Mouse (Mus musculus) CH12F3 (cell line): Measurements from ENCODE around the gene Ltv1.
"Not testable (repeated sequence)": the region's sequence is repeated elsewhere in the genome, so short reads cannot be mapped to it uniquely, and the experiment has no call there.

ENCODE experiments used
- in situ Hi-C: fragments of 300-500 bp; cut with MboI; formaldehyde crosslinking; loops from 2 replicates; pipeline ENCODE4 v1.14.3; 2020; ENCODE audit warnings: low sequenced_read_pairs

Gene Ltv1

DNA sequence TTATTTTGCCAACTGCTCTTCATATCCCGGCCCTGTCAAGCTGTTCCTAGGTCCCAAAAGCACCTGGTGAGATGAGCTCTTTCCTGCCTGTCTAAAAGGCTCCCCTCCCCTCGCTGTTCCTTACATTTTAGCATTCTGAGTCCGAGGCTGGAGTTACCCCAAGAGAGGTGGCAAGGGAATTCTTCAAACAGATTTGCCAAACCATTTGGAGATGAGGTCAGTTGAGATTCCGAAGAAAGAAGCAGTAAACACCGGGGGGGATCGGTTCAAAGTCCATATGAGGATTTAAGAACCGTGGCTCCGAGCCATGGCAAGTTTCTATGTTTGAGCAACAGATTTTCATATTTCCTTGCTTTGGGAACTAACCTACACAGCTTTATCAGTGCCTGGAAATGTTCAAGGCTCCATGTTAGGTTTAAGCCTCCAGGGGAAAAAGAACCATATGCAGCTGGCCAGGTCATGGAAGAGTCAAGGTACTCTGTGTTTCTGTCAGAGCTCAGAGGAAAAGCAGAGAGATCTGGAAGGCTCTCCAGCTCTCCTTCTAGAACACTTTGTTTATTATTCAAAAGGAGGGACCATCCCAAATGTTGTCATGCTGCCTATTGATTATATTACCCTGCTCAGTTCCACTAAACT lies 4.0 kb upstream of the Ltv1 start:
- in situ Hi-C loops: no loop called here

DNA sequence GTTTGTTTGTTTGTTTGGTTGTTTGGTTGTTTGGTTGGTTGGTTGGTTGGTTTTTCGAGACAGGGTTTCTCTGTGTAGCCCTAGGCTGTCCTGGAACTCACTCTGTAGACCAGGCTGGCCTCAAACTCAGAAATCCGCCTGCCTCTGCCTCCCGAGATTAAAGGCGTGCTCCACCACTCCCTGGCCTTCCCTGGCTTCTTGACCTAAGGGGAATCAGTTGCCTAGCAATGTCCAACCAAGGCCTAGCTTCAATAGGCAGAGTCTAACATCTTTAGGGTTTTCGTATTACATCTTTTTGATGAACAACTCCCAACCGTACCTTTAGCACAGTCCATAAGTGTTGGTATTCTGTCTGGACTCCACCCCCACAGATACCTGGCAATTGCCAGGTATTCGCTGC lies 528 bp upstream of the Ltv1 start:
- in situ Hi-C loops: not testable (repeated sequence)

DNA sequence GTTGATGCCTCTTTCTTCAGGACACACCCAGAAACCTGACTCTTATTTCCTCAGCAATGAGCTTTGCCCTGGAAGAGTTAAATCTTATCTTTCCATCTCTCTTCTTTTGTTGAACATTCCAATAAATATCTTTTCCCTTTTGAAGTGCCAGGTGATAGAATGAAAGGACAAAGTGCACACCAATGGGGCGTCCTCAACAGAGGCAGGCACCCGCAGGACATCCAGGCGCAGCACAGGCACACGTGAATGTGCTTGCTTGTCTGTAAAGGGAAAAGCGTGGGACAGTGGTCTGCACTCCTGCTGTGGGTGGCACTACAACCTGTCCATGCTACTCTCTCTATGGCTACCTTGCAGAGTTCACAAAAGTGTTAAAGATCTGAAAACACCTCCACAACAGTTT lies 3.1 kb downstream of the Ltv1 start:
- in situ Hi-C loops: no loop called here

GRCm38 (mm10) chr10:13186754-13187153 lies 6.2 kb downstream of the Ltv1 start:
- in situ Hi-C loops: no loop called here

DNA sequence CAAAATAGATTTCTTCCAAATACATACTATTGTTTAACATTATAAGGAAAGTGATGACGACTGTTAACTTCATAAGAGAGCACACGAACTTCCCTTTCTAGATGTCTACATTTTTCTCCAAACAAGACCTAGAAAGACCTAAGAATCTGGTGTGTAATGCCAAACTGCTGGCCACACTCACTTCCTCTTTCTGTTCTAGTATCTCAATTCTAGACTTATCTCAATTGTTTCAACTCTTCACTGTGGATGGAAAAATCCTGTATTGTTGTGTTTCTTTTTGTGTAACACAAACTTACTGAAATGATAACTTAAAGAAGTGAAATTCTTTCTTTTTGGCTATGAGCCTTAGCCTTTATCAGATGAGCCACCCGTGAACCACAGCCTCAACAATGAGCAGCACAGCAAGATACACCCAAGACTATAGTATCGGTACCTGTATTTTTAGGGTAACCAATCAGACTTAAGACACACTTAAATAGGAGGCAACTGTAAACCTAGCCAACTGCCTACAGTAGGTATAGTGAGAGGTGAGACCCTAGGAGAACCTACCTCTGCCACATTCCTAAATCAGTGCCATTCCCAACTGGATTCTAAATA lies 8.7 kb downstream of the Ltv1 start:
- in situ Hi-C loops: no loop called here

DNA sequence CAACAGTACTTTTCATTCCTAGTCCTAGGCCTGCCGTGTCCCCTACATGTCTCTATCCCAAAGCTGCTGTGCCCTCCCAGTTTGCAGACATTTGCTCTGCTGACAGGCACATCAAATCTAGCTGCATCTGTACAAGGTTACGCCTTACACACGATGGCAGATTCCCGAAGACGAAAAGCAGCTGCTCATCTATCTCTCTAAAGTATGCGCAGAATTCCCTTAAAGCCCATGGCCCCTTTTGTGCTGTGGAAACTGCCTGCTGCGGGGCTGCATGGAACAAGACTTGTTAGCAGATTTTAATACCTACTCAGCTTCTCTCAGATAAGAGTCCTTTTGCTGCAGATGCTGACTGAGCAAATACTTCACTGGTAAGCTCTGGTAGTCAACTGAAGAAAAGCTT lies 12.8 kb downstream of the Ltv1 start:
- in situ Hi-C loops: no loop called here

DNA sequence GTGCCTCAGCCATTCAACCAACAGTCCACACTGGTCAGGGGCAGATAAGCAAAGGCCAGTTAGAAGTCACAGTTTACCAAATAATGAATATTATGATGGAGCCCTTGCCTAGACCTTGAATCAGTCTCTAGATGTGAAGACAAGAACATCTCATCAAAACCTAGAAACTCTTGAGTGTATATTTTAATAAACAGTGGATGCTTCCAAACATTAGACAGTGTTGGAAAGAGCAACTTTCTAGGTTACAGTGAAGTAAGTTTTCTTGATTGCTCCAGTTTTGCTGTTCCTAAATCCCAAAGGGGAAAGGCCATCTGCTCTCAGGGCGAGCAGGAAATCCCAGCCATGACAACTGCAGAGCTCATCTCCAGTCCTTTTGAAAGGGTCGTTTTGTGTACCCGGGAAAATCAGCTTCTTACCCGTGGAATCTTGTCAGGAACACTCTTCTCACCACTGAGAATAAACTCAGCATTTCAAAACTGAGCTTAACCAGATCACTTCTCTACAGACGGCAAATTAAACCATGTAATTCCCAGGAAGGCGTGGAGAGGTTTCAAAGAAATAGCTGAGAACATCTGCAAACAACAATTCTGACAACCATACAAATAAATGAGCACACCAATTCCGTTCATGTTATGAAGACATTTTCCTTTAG lies 14.9 kb downstream of the Ltv1 start, which contains the start of gene Zc2hc1b:
Zc2hc1b (minus strand) TSS at position 51 of the 652 bp plus-strand sequence.
- in situ Hi-C loops: no loop called here

- in situ Hi-C loops: no loop called here
Observed at GRCm38 (mm10) chr10:13175866-13176265, 17.1 kb downstream of the Ltv1 start.

DNA sequence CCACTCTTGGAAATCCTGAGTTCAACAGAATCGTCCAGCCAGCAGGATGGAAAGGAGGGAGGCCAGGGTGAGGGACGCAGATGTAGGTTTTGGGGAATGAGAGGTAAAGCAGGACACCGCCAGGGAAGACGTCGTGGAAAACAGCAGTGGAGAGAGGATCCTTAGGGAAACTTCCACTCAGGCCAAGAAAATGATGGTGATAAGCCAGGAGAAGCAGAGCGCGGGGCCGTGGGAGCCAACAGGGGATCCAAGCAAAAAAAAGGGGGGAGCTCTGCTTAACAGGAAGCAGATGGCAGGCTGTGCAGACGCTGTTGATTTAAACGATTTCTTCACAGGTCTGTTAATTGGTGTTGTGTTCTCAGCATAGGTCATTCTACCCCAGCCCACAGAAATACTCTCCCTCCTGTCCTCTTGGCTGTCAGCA lies 20.2 kb downstream of the Ltv1 start:
- in situ Hi-C loops: no loop called here

DNA sequence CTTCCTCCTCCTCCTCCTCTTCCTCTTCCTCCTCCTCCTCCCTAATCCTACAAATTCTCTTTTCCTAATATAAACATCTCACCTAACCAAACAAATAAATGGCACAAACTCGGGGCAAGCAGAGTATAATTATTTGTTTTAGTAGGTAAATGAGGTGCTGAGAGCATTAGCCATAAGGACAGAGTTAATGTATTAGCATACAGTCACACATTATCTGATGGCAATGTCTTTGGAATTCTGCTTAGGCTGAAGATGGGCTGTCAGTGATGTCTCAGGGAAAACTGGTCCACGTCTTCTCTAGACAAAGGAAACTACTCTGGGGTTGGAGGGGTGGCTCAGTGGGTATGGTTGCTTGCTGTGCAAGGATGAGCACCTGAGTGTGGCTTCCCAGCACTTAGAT lies 21.5 kb downstream of the Ltv1 start:
- in situ Hi-C loops: no loop called here

GRCm38 (mm10) chr10:13170739-13171448 lies 22.1 kb downstream of the Ltv1 start:
- in situ Hi-C loops: no loop called here

DNA sequence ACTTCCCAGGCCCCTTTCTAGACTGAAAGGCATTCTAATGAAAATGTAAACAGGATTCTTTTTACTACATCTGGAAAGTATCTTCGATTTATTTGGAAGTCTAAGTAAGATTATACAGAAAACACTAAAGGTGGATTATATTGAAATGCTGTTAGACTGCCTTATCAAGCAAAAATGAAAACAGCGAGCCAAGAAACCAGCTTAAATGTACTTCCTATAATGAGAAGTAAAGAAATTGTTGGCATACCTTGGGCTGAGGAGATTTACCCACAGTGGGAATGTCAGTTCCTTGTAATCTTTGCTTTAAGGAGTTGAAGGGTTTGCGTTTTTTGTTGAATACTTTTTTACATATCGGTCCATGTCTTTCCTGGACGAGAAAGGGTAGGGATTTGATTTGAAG lies 24.5 kb downstream of the Ltv1 start:
- in situ Hi-C loops: no loop called here

DNA sequence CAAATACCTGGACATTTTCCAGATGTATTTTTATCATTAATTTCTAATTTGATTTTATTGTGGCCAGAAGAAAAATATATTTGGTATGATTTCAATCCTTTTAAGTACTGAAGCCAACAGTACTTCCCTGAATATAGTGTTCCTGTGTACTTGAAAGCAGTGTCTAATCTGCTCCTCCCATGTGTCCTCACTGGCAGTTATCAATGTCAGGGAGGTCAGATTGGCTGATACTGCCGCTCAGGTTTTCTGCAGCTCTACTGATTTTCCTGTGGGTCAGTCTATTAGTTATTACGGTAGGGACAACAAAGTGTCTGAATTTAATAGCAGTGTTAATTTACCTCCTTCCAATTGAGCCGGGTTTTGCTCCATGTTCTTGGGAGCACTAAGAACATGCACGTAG lies 30.9 kb downstream of the Ltv1 start:
- in situ Hi-C loops: no loop called here

DNA sequence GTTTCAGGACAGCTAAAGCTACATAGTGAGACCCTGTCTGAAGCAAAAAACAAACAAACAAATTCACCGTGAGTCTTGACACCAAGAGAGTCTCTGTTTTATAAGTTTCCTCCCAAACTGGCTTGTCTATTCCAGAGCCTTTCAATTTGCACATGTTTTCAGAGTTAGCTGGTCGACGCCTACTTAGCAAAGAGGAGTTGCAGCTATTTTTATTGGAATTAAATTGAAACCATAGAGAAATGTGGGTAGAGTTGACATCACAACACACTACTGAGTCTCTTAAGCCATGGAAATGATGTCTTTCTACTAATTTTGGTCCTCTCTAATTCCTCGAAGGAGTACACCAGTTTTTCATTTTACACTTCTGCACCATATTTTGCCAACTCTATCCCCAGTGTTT lies 32.1 kb downstream of the Ltv1 start:
- in situ Hi-C loops: no loop called here

DNA sequence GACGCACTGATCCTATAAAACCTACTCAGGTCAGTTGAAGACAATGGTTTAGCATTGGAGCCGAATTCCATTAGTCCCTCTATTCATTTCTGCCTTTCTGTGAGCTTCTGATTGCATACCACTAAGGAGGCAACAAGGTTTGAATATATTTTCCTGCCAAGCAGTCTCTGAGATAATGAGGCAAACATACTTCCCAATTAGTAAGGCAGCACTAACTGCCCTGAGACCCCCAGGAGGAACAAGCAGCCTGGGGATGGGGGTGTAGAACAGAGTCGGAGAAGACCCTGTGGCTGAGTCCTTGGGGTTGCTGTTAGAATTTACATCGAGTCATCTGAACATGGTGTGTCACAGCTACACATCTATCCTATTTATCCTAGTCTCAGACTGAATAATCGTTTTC lies 37.6 kb downstream of the Ltv1 start:
- in situ Hi-C loops: no loop called here

GRCm38 (mm10) chr10:13152811-13153364 lies 40.1 kb downstream of the Ltv1 start:
- in situ Hi-C loops: no loop called here

DNA sequence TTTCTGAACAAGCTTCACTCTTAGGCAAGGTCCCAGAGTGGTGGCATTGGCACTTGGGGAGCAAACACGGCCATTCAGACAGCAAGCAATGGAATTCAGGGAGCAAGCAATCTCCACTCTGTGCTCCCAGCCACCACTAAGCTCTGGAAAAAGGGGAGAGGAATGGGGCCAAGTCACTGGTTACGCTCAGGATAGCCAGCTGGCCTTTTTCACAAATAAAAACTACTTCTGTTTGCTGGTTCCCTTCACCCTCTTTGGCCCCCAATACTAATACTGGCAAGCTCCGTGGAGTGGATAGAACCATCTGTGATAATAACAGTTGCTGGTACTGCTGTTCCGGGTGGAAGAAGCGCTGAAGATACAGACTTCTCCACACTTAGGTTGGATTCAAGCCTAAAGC lies 41.6 kb downstream of the Ltv1 start:
- in situ Hi-C loops: no loop called here

GRCm38 (mm10) chr10:13150435-13150834 lies 42.5 kb downstream of the Ltv1 start:
- in situ Hi-C loops: no loop called here

GRCm38 (mm10) chr10:13140434-13140833 lies 52.5 kb downstream of the Ltv1 start:
- in situ Hi-C loops: no loop called here

DNA sequence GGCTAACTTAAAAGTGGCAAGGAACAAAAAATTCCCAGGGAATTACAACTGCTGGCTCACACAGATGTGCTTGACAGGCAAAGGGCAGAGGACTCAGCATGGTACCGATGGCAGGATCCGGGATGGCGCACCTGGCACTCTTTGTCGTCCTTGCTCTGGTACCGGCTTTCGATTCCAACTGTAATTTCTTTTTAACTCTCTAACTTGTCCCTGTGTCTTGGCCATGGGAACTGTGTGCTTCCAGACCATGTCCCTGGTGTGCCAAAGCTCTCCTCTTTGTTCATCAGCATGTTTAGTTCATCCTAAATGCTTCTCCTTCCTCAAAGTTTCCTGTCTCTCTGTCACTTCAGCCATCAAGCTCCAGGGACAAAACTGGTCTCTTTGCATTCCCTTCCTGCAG lies 55.1 kb downstream of the Ltv1 start:
- in situ Hi-C loops: no loop called here

- in situ Hi-C loops: no loop called here
Observed at GRCm38 (mm10) chr10:13135751-13136150, 57.2 kb downstream of the Ltv1 start.
